Mouse (Mus musculus) kidney, adult 2 months (tissue): ENCODE results near the gene Ctdspl. TPM values are rescaled to one million over a fixed set of nuclear protein-coding genes. Genes with fewer than 3 reads are reported as not detected.

Experiments used
- DNase-seq: peaks from one replicate; pipeline ENCODE4 v3.0.0; 2021
- H3K27ac ChIP-seq: fragments of 200-500 bp; 2 replicates; pipeline ENCODE4 v1.5.1; 2012; ENCODE audit warnings: low read depth, low read length, control low read depth, inconsistent platforms; ENCODE audit not compliant: insufficient read depth
- H3K27me3 ChIP-seq: fragments of 200-500 bp; replicated peaks from 2 replicates; pipeline ENCODE4 v1.6.1; 2012; ENCODE audit warnings: mild to moderate bottlenecking, moderate library complexity, low read length, inconsistent platforms; ENCODE audit not compliant: control insufficient read depth, insufficient read depth
- H3K36me3 ChIP-seq: fragments of 200-500 bp; 2 replicates; pipeline ENCODE4 v1.6.1; 2012; ENCODE audit warnings: mild to moderate bottlenecking, moderate library complexity, low read length, inconsistent platforms; ENCODE audit not compliant: control insufficient read depth, insufficient read depth
- H3K4me1 ChIP-seq: fragments of 200-500 bp; 2 replicates; pipeline ENCODE4 v1.6.1; 2011; ENCODE audit warnings: low read length; ENCODE audit not compliant: control insufficient read depth, insufficient read depth
- H3K4me3 ChIP-seq: fragments of 200-500 bp; 2 replicates; pipeline ENCODE4 v1.5.1; 2011; ENCODE audit warnings: mild to moderate bottlenecking, low read depth, low read length, control low read depth; ENCODE audit not compliant: insufficient read depth
- CTCF ChIP-seq: fragments of 200-500 bp; conservative IDR thresholded peaks from 2 replicates; pipeline ENCODE4 v1.5.1; 2011; ENCODE audit warnings: low read depth, mild to moderate bottlenecking, control low read depth, low read length, moderate library complexity, mixed read lengths; ENCODE audit not compliant: insufficient read depth, insufficient read length
- POLR2A ChIP-seq: fragments of 200-500 bp; IDR thresholded peaks from one replicate; pipeline ENCODE4 v1.6.1; 2011; ENCODE audit warnings: low read depth, low read length, control low read depth
- WGBS: fragments of 180-500 bp; shearing (Covaris S2); methylation state at CpG from one replicate; pipeline ENCODE4 v1.1.7; 2018; 5-methylcytosine and 5-hydroxymethylcytosine counted together
- polyA plus RNA-seq: library from polyadenylated mRNA; depleted of rRNA; stranded (reverse); fragments of >200 nt; gene quantifications from 2 replicates; pipeline ENCODE4 v1.2.3, GENCODE M21; 2012

The Ctdspl gene
- polyA plus RNA-seq, 1 experiment = 39.2 TPM

- 73% methylated on average over 6 of the region's 6 CpGs for WGBS
- Histone ChIP-seq H3K27ac (no peak overlapping the region), H3K4me1 (no peaks in the 10 kb centered on the region), H3K36me3 (no peaks in the 10 kb centered on the region), H3K4me3 (no peak overlapping the region), H3K27me3 (no peaks in the 10 kb centered on the region)
- DNase-seq = no peak
- TF ChIP-seq POLR2A = no peak
- no peak for TF ChIP-seq CTCF
Observed at GRCm38 (mm10) chr9:118885785-118886184, 40.5 kb upstream of the Ctdspl start.

- no peaks in the 10 kb centered on the region for H3K4me1 ChIP-seq
- 88% methylated on average over 7 of the region's 7 CpGs for WGBS
- no peaks in the 10 kb centered on the region for H3K27me3 ChIP-seq
- no peak for DNase-seq
- H3K27ac ChIP-seq = no peak overlapping the region
- TF ChIP-seq POLR2A = no peak
- TF ChIP-seq CTCF = no peak
- no peak overlapping the region for H3K4me3 ChIP-seq
- H3K36me3 ChIP-seq = no peaks in the 10 kb centered on the region
Observed at GRCm38 (mm10) chr9:118887201-118887600, 39.1 kb upstream of the Ctdspl start.

- H3K36me3 ChIP-seq = no peaks in the 10 kb centered on the region
- H3K27ac ChIP-seq = no peak overlapping the region
- H3K27me3 ChIP-seq = no peaks in the 10 kb centered on the region
- H3K4me1 ChIP-seq = no peaks in the 10 kb centered on the region
- H3K4me3 ChIP-seq = no peak overlapping the region
- WGBS = 97% methylated on average over 8 of the region's 8 CpGs
- DNase-seq = no peak
- TF ChIP-seq POLR2A (no peak), CTCF (no peak)
Observed at GRCm38 (mm10) chr9:118887734-118888133, 38.5 kb upstream of the Ctdspl start.

- no peaks in the 10 kb centered on the region for H3K4me1 ChIP-seq
- no peak overlapping the region for H3K27ac ChIP-seq
- no peaks in the 10 kb centered on the region for H3K27me3 ChIP-seq
- no peak for DNase-seq
- TF ChIP-seq POLR2A (no peak), CTCF (no peak)
- 92% methylated on average over 4 of the region's 4 CpGs for WGBS
- no peak overlapping the region for H3K4me3 ChIP-seq
- H3K36me3 ChIP-seq = no peaks in the 10 kb centered on the region
Observed at GRCm38 (mm10) chr9:118890149-118890548, 36.1 kb upstream of the Ctdspl start.

- no peak overlapping the region for H3K27ac ChIP-seq
- no peaks in the 10 kb centered on the region for H3K27me3 ChIP-seq
- H3K36me3 ChIP-seq = no peaks in the 10 kb centered on the region
- 40% methylated on average over 2 of the region's 2 CpGs for WGBS
- no peak for TF ChIP-seq POLR2A
- TF ChIP-seq CTCF = no peak
- DNase-seq = no peak
- H3K4me3 ChIP-seq = no peak overlapping the region
- H3K4me1 ChIP-seq = no peaks in the 10 kb centered on the region
Observed at GRCm38 (mm10) chr9:118890645-118891044, 35.6 kb upstream of the Ctdspl start.

- WGBS = 51% methylated on average over 6 of the region's 6 CpGs
- no peaks in the 10 kb centered on the region for H3K4me1 ChIP-seq
- H3K27me3 ChIP-seq = no peaks in the 10 kb centered on the region
- H3K4me3 ChIP-seq = no peak overlapping the region
- no peak for DNase-seq
- no peaks in the 10 kb centered on the region for H3K36me3 ChIP-seq
- H3K27ac ChIP-seq = no peak overlapping the region
- TF ChIP-seq POLR2A (no peak), CTCF (no peak)
Observed at GRCm38 (mm10) chr9:118891068-118891467, 35.2 kb upstream of the Ctdspl start.

GRCm38 (mm10) chr9:118891593-118891992, 34.7 kb upstream of the Ctdspl start:
- no peak overlapping the region for H3K4me3 ChIP-seq
- TF ChIP-seq CTCF = no peak
- no peak for TF ChIP-seq POLR2A
- no peak overlapping the region for H3K27ac ChIP-seq
- no peak for DNase-seq
- no peaks in the 10 kb centered on the region for H3K36me3 ChIP-seq
- no peaks in the 10 kb centered on the region for H3K27me3 ChIP-seq
- no peaks in the 10 kb centered on the region for H3K4me1 ChIP-seq
- 54% methylated on average over 9 of the region's 9 CpGs for WGBS

GRCm38 (mm10) chr9:118895101-118895500, 31.2 kb upstream of the Ctdspl start:
- DNase-seq = no peak
- 76% methylated on average over 2 of the region's 2 CpGs for whole genome bisulfite sequencing
- Histone ChIP-seq H3K27me3 (no peaks in the 10 kb centered on the region), H3K4me3 (no peak overlapping the region), H3K36me3 (no peaks in the 10 kb centered on the region), H3K27ac (no peak overlapping the region), H3K4me1 (no peaks in the 10 kb centered on the region)
- TF ChIP-seq CTCF (no peak), POLR2A (no peak)
